Mouse (Mus musculus) right cerebral cortex, postnatal 25 days (tissue): ENCODE data around the gene Slc35g2.

Experiments
- DNase-seq: peaks from one replicate; pipeline ENCODE4 v3.0.0; 2022

Slc35g2 gene

GRCm38 (mm10) chr9:100570626-100571233 lies at the start of gene Slc35g2:
Gene Slc35g2, minus strand, starts transcription at chr9:100571090.
- peak; percentile 47 for DNase-seq

- no peak for DNase-seq
Measured at GRCm38 (mm10) chr9:100616947-100617346, 46.1 kb upstream of the Slc35g2 start.

GRCm38 (mm10) chr9:100613501-100614071 lies 42.7 kb upstream of the Slc35g2 start:
- DNase-seq, result no peak

GRCm38 (mm10) chr9:100605985-100606554 lies 35.2 kb upstream of the Slc35g2 start:
- DNase-seq, result peak; percentile 37

GRCm38 (mm10) chr9:100605522-100605921 lies 34.6 kb upstream of the Slc35g2 start:
- no peak for DNase-seq

GRCm38 (mm10) chr9:100603156-100603555 lies 32.3 kb upstream of the Slc35g2 start:
- DNase-seq, result no peak

GRCm38 (mm10) chr9:100602130-100602529 lies 31.2 kb upstream of the Slc35g2 start:
- DNase-seq, result no peak

GRCm38 (mm10) chr9:100599761-100600328 lies 29.0 kb upstream of the Slc35g2 start:
- DNase-seq, result no peak

- DNase-seq, result no peak
Measured at GRCm38 (mm10) chr9:100597546-100597945, 26.7 kb upstream of the Slc35g2 start, which contains the start of gene Stag1. Gene Stag1, plus strand, starts transcription at chr9:100597798.

GRCm38 (mm10) chr9:100596317-100596716 lies 25.4 kb upstream of the Slc35g2 start:
- no peak for DNase-seq

GRCm38 (mm10) chr9:100590462-100590861 lies 19.6 kb upstream of the Slc35g2 start:
- DNase-seq, result no peak

- no peak for DNase-seq
Measured at GRCm38 (mm10) chr9:100584031-100584430, 13.1 kb upstream of the Slc35g2 start.

GRCm38 (mm10) chr9:100582883-100583575 lies 12.1 kb upstream of the Slc35g2 start:
- DNase-seq, result no peak

- DNase-seq, result no peak
Measured at GRCm38 (mm10) chr9:100581543-100582492, 10.9 kb upstream of the Slc35g2 start.

GRCm38 (mm10) chr9:100580196-100580740 lies 9.4 kb upstream of the Slc35g2 start:
- no peak for DNase-seq

- DNase-seq, result no peak
Measured at GRCm38 (mm10) chr9:100573942-100574341, 3.1 kb upstream of the Slc35g2 start.

GRCm38 (mm10) chr9:100573300-100573699 lies 2.4 kb upstream of the Slc35g2 start:
- DNase-seq, result no peak

GRCm38 (mm10) chr9:100571511-100571910 lies 621 bp upstream of the Slc35g2 start:
- DNase-seq, result no peak

GRCm38 (mm10) chr9:100569798-100570625 lies 878 bp downstream of the Slc35g2 start:
- peak; percentile 55 for DNase-seq

GRCm38 (mm10) chr9:100560251-100560890 lies 10.5 kb downstream of the Slc35g2 start:
- DNase-seq, result peak; percentile 11
